Mouse (Mus musculus) frontal cortex, postnatal 25 days (tissue): ENCODE results near the gene Rap1gap2.

ENCODE experiments used
- DNase-seq, 2 experiments: peaks; one replicate each; pipeline ENCODE4 v3.0.0; 2022; ENCODE audit warnings: low spot score in 2 of 2

The Rap1gap2 gene

GRCm38 (mm10) chr11:74610545-74611176, at the start of gene Rap1gap2:
Gene Rap1gap2, minus strand, starts transcription at chr11:74610915.
- no peak for DNase-seq

- DNase-seq, result no peak
Measured at GRCm38 (mm10) chr11:74660336-74660735, 49.6 kb upstream of the Rap1gap2 start.

GRCm38 (mm10) chr11:74655941-74656340, 45.2 kb upstream of the Rap1gap2 start:
- no peak for DNase-seq

GRCm38 (mm10) chr11:74653385-74653784, 42.7 kb upstream of the Rap1gap2 start:
- DNase-seq, result no peak

DNA sequence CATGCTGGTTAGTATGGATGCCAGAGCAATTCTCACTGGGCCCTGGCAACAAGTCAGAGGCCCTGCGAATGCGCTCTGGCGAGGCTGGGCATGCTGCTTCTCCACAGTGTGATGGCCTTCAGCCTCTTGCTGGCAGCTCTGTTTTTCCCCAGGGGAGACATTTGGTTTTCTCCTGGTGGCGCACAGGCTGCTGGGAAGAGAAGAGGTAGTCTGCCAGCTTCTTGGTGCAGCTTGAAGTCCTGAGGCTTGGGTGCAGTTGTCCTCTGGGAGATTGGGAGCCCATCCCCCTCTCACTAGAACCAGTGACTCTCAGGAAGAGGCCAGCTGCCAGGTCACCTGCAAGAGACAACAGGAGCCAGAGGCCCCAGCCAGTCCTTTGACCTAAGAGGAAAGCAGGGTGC, 42.1 kb upstream of the Rap1gap2 start:
- no peak for DNase-seq

DNA sequence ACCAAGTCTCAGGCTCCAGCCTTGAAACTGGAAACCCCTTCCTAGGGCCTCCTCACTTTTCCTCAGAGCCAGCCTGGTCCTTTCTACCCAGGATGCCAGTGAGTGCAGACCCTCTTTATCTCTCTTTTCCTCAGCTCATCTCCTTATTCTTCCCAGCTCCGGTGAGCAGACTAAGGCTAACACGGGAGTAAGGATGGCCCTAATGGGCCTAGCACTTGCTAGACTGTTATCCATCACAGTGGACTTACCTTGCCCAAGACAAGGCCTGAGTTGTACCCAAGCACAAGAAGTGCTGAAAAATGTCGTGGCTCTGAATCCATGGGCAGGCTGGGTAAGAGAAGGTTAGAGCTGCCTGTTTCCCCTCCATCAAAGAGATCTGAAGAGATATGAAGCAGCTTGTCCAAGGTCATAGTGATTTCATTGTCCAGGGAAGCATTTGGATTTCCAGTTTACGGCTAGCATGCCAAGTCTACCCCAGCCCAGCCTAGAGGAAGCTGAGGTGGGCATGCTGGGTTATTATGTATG, 39.9 kb upstream of the Rap1gap2 start:
- no peak for DNase-seq

GRCm38 (mm10) chr11:74649647-74650551, 39.2 kb upstream of the Rap1gap2 start:
- no peak for DNase-seq

- peak; percentile 97 to 98 for DNase-seq
Measured at GRCm38 (mm10) chr11:74649095-74649646, 38.5 kb upstream of the Rap1gap2 start, which contains the start of gene Cluh. Gene Cluh, plus strand, starts transcription at chr11:74649495.

GRCm38 (mm10) chr11:74648676-74649075, 38.0 kb upstream of the Rap1gap2 start:
- no peak for DNase-seq

GRCm38 (mm10) chr11:74647966-74648365, 37.3 kb upstream of the Rap1gap2 start:
- DNase-seq, result no peak

DNA sequence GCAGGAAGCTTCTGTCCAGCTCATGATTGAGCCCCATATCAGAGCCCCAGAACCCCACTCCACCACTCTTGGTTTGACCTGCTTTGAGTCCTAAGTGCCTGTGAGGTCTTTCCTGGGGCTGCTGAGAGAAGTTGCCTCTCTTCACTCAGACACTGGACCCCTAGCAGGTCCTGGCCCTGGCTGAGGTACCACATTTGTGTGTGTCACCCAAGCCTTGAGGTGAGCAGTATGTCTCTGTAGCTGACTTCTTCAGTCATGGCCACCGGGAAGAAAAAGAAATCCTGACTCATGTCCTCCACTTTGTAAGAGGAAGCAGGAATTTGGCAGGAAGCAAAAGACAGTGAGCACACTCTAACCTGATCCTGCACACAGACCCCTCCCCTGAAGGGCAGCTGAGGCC, 28.9 kb upstream of the Rap1gap2 start:
- DNase-seq, result no peak

DNA sequence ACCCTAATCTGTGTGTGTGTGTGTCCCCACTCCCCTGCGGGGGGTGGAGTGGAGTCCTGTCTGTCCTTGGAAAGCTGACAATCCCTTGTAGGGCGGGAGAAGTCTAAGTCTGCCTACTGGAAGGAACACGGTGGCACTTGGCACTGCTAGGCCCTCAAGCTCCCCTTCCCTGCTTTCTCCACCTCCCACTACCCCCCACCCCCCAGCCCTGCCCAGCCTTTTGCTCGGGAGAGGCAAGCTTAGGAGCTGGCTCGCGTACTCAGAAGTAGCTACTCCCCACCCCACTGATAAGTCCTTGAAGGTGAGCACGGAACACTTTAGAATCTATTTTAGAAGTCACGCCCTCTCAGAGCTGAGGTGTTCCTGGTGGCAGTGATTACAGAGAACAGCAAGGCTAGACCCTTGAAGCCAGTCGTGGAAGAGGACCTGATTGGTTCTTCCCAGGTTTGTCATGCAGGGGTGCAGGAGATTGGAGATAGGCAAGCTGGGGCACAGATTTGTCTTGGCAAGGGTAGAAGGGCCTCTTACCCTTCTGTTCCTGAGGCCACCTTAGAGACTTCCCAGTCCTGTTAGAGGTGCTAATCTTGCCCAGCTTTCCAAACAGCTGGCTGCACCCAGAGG, 28.2 kb upstream of the Rap1gap2 start:
- no peak for DNase-seq

GRCm38 (mm10) chr11:74637971-74638790, 27.5 kb upstream of the Rap1gap2 start:
- peak; percentile 32 to 57 for DNase-seq

GRCm38 (mm10) chr11:74637486-74637885, 26.8 kb upstream of the Rap1gap2 start:
- DNase-seq, result no peak

GRCm38 (mm10) chr11:74634490-74635275, 24.0 kb upstream of the Rap1gap2 start:
- DNase-seq, result peak in 1 of 2 experiments; percentile 60

GRCm38 (mm10) chr11:74631880-74632789, 21.4 kb upstream of the Rap1gap2 start:
- DNase-seq, result no peak

- DNase-seq, result no peak
Measured at GRCm38 (mm10) chr11:74627481-74627880, 16.8 kb upstream of the Rap1gap2 start.

- DNase-seq, result no peak
Measured at GRCm38 (mm10) chr11:74625333-74625732, 14.6 kb upstream of the Rap1gap2 start.

DNA sequence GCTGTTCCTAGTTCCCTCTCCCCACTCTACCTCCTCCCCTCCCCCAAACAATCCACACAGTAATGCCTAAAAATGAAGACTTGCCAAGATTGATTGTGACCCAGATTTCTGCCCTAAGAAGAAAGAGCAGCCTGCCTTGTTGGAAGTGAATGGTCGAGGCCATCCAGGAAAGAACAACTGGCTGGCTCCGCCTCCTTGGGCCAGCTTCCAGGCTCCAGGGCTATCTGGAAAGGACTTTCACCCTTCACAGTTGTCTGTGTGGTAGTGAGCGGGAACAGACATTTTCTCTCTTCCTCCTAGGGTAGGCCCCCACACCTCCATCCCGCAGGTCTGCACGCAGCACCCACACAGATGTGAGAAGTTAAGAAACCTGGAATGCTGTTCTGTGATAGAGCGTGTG, 13.0 kb upstream of the Rap1gap2 start:
- no peak for DNase-seq
